Mouse (Mus musculus): Measurements from ENCODE around the gene Dnaic1. TPM values are rescaled to one million over a fixed set of nuclear protein-coding genes. Genes with fewer than 3 reads are reported as not detected.

The Dnaic1 gene
- polyA plus RNA-seq, 1 experiment from 2014 or later, result 3.5 TPM

DNA sequence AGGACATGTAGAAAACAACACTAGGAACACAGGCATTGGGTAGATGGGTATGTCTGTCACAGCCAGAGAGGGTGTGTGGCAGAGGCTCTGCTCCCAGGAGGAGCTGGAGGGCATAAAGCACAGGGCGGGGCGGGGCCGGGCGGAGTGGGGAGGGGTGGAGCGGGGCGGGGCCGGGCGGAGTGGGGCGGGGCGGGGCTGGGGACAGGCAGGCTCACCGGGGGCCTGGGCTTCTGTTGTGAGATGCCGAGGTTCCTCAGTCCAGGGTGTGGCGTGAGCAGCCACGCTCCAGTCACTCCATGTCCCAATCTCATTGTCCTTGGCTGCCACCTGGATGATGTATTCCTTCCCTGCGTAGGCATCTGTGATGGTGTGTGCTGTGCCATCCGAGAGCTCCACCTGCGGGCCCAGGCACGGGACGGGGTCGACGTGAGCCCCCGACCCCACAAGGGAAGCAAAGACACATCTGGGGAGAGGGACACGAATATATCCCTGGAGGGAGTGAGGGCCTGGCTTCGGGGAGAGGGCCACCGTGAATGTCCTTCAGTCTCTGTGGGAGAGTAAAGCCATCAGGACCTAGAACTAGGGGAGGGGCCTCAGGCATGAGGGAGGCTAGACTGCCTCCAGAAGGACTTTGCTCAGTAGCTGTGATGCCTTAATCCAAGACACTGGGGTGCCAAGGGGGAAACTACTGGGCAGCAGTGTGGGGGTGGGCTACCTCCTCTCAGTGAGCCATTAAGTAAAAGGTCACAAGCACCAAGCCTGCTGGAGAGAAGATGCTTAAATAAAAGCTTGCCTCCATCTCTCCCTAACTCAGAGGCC lies 89.2 kb downstream of the Dnaic1 start:
- no peak overlapping the region for H3K4me3 ChIP-seq
- H3K27ac ChIP-seq, result no peak overlapping the region
- no peak for ATAC-seq (replicated peaks)
- H3K36me3 ChIP-seq (replicated peaks), result no peaks in the 10 kb centered on the region; the same call in 1 of the 2 replicates
- H3K9ac ChIP-seq, result no peak overlapping the region
- no peaks in the 10 kb centered on the region for H3K9me3 ChIP-seq
- no peak overlapping the region for H3K4me2 ChIP-seq
- peaks cover 29% of the 10 kb centered on the region for H3K4me1 ChIP-seq
- H3K27me3 ChIP-seq (replicated peaks), result no peaks in the 10 kb centered on the region
- 30% methylated on average over 16 of the region's 25 CpGs for WGBS

DNA sequence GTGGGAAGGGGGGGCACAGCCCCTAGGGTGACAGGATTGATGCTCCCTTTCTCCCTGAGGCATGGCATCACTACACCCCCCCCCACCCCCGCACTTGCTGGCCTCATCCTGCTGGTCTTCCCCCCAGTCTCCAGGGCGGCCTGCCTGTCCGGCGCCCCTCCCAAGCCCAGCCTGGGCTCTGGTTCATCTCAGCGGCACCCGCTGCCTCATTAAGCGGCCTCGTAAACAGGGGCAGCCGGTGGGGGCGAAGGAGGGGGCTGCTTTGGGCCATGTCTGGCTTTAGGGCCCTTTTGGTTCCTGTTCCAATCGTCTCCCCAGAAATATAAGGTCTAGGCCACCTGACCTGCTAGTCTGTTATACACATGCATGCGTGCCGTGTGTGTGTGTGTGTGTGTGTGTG lies 90.0 kb downstream of the Dnaic1 start:
- no peak overlapping the region for H3K4me3 ChIP-seq
- peaks cover 28% of the 10 kb centered on the region for H3K4me1 ChIP-seq
- 45% methylated on average over 13 of the region's 13 CpGs for WGBS
- no peaks in the 10 kb centered on the region; the same call in 1 of the 2 replicates for H3K36me3 ChIP-seq (replicated peaks)
- no peaks in the 10 kb centered on the region for H3K9me3 ChIP-seq
- H3K9ac ChIP-seq, result no peak overlapping the region
- H3K4me2 ChIP-seq, result no peak overlapping the region
- ATAC-seq (replicated peaks), result no peak
- no peak overlapping the region for H3K27ac ChIP-seq
- H3K27me3 ChIP-seq (replicated peaks), result no peaks in the 10 kb centered on the region

DNA sequence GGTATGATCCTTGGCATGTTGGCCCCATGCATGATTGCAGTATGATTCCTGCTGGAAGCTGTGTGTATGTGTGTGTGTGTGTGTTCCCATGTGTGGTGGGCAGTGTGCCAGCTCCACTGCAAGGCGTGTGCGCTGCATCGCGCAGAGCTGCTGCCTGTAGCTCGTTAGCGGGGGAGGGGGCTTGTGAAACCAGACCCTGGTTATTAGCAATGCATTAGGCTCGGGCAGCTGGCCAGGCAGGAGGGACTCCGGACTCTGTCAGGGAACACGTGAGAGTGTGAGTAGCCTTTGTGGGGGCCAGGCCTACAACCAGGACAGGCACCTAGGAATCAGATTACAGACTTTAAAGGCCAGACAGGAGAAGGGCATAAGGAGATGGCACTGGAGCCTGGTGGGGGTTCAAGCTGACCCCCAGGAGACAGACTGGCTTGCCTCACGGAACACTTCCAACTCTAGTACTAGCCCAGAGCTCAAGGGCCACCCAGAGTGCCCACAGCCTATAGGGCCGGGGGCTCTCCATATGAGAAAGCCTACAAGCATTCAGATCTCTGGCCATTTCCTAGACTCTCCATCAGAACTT lies 91.4 kb downstream of the Dnaic1 start:
- WGBS, result 25% methylated on average over 11 of the region's 11 CpGs
- Histone ChIP-seq H3K9me3 (no peaks in the 10 kb centered on the region), H3K4me2 (no peak overlapping the region), H3K27ac (no peak overlapping the region), H3K36me3 (replicated peaks) (no peaks in the 10 kb centered on the region; the same call in 1 of the 2 replicates), H3K27me3 (replicated peaks) (no peaks in the 10 kb centered on the region), H3K9ac (no peak overlapping the region), H3K4me3 (no peak overlapping the region), H3K4me1 (peaks cover 39% of the 10 kb centered on the region)
- no peak for ATAC-seq (replicated peaks)

DNA sequence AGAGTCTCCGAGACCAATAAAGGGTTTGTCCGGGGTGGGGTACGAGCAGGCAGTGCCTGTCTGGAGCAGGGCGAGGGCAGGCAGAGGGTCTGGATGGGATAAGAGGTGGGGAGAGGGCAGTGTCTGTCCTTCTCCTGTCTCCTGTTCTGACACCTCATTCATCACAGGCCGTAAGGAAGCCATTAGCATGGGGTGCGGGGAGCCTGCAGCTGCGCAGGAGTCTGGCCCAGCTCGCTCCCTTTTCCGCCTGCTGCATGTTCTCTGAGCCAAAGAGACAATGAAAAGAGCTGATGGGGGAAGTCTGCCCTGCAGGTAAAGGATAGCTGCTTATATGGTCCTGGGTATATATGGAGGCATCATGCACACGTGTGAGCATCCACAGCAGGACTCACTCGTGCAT lies 93.1 kb downstream of the Dnaic1 start:
- H3K9ac ChIP-seq, result no peak overlapping the region
- ATAC-seq (replicated peaks), result no peak
- no peaks in the 10 kb centered on the region for H3K9me3 ChIP-seq
- whole genome bisulfite sequencing, result 84% methylated on average over 11 of the region's 11 CpGs
- no peak overlapping the region for H3K27ac ChIP-seq
- peaks cover 39% of the 10 kb centered on the region for H3K4me1 ChIP-seq
- H3K4me2 ChIP-seq, result no peak overlapping the region
- H3K27me3 ChIP-seq (replicated peaks), result no peaks in the 10 kb centered on the region
- no peaks in the 10 kb centered on the region for H3K36me3 ChIP-seq (replicated peaks)
- no peak overlapping the region for H3K4me3 ChIP-seq

DNA sequence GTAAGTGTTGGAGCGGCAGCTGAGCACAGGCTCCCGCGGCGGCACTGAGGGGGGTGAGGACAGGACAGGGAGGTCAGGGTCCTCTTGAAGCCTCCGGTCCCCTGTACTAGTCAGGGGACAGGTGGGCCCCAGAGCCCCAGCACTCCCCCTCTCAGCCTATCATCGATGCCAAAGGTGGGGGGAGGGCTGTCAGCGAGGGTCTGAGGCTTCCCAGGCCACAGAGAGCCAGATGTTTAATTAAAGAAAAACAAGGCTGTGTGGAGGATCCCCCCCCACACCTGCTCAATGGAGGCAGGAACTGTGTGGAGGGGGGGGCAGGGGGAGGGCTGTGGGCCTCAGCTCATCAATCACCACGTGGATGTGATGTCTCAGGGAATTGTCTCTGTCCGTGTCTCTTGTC lies 94.0 kb downstream of the Dnaic1 start:
- Histone ChIP-seq H3K27me3 (replicated peaks) (no peaks in the 10 kb centered on the region), H3K27ac (no peak overlapping the region), H3K4me3 (no peak overlapping the region), H3K9me3 (no peaks in the 10 kb centered on the region), H3K4me1 (peaks cover 38% of the 10 kb centered on the region), H3K9ac (no peak overlapping the region), H3K36me3 (replicated peaks) (no peaks in the 10 kb centered on the region), H3K4me2 (no peak overlapping the region)
- ATAC-seq (replicated peaks), result no peak
- 51% methylated on average over 9 of the region's 9 CpGs for WGBS

DNA sequence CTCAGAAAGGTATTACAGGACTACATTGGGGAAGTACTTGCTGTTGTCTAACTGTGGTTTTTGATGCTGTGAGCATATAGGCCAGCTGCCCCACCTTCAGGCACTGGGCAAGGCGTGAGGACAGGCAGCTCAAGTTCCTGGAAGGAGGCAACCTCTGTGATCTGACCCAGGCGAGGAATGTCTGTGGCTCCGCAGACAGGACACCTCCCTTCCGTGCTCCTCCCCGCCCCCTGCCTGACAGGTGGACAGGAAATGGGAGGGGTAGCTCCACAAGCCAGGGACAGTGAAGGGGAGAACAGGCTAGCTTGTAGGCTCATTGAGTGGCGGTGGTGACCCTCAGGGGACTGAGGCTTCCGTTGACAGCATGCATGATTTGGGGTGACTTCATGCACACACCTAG lies 95.0 kb downstream of the Dnaic1 start:
- WGBS, result 68% methylated on average over 7 of the region's 7 CpGs
- Histone ChIP-seq H3K9me3 (no peaks in the 10 kb centered on the region), H3K4me2 (no peak overlapping the region), H3K27ac (no peak overlapping the region), H3K36me3 (replicated peaks) (no peaks in the 10 kb centered on the region), H3K4me3 (no peak overlapping the region), H3K9ac (no peak overlapping the region), H3K27me3 (replicated peaks) (no peaks in the 10 kb centered on the region), H3K4me1 (peaks cover 29% of the 10 kb centered on the region)
- no peak for ATAC-seq (replicated peaks)

DNA sequence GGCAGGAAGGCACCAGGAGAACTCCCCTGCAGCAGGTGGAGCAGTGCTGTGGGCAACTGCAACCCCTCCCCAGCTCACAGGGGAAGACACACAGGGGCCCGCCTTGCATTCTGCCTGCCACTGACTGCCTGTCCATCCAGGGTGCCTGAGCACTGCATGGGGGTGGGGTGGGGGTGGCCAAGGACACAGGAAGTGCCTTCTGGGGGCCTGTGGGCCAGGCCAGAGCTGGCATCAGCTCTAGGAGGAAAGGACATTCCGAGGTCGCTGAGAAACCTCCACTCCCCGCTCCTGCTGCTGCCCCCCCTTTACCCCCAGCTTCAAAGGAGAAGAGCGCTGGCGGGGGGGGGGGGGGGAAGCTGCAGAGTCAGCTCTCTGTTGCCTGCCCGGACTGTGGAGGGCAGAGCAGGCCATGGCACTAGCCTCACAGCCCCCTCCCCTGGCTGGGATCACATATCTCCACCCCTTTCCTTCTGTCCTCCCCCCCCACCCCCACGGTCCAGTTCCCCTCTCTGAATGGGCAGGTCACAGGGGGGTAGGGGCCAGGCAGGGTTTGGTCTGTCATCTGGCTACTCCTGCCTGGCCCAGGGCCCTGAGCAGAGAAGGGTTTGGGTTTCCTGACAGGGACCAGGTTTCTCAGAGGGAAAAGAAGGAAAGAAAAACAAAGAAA lies 95.6 kb downstream of the Dnaic1 start:
- H3K4me3 ChIP-seq, result no peak overlapping the region
- H3K4me1 ChIP-seq, result peaks cover 27% of the 10 kb centered on the region
- H3K27me3 ChIP-seq (replicated peaks), result no peaks in the 10 kb centered on the region
- 6% methylated on average over 6 of the region's 8 CpGs for WGBS
- H3K36me3 ChIP-seq (replicated peaks), result no peaks in the 10 kb centered on the region
- H3K9me3 ChIP-seq, result no peaks in the 10 kb centered on the region
- no peak overlapping the region for H3K9ac ChIP-seq
- H3K4me2 ChIP-seq, result no peak overlapping the region
- no peak overlapping the region for H3K27ac ChIP-seq
- no peak for ATAC-seq (replicated peaks)

DNA sequence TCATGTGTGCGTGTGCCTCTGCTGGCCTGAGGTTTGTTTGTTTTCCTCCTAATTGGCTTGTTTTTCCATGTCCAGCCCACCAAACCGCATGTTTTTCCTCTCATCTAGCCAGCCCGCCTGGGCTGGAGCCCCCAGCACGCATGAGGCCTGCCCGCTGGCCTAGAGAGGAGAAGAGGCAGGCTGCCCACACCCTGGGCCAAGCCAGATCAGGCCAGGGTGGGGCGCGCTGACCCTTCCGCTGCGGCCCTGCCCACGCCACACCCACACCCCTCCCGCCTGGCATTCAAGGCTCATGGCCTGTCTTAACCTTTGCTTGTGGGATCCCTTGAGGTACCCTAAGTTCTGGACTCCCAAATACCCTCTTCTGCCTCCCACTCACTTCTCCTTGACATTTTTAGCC lies 97.1 kb downstream of the Dnaic1 start:
- Histone ChIP-seq H3K27me3 (replicated peaks) (no peaks in the 10 kb centered on the region), H3K4me1 (peaks cover 19% of the 10 kb centered on the region), H3K36me3 (replicated peaks) (no peaks in the 10 kb centered on the region), H3K9me3 (no peaks in the 10 kb centered on the region), H3K27ac (no peak overlapping the region), H3K4me3 (no peak overlapping the region), H3K9ac (no peak overlapping the region), H3K4me2 (no peak overlapping the region)
- ATAC-seq (replicated peaks), result no peak
- WGBS, result 79% methylated on average over 11 of the region's 11 CpGs

DNA sequence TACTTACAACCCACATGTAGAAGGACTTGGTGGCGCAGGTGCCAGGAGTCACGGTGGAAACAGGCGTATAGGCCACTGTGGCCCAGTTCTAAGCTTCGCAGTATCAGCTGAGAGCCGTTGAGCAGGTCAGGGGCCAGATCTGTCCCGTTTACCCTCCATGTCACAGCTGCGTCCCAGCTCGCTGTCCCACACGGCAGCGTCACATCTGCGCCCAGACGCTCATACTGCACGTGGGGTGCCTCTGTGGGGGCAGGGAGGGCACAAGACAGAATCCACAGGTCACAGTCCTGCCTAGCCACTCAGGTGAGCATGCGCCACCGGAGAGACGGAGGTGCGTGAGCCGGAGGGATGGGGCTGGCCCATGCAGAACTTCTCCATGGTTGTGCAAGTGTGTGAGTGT lies 101.3 kb downstream of the Dnaic1 start:
- H3K4me1 ChIP-seq, result peaks cover 39% of the 10 kb centered on the region
- 79% methylated on average over 18 of the region's 18 CpGs for WGBS
- no peak overlapping the region for H3K27ac ChIP-seq
- ATAC-seq (replicated peaks), result no peak
- H3K9ac ChIP-seq, result no peak overlapping the region
- H3K27me3 ChIP-seq (replicated peaks), result no peaks in the 10 kb centered on the region
- H3K36me3 ChIP-seq (replicated peaks), result no peaks in the 10 kb centered on the region
- no peaks in the 10 kb centered on the region for H3K9me3 ChIP-seq
- no peak overlapping the region for H3K4me2 ChIP-seq
- no peak overlapping the region for H3K4me3 ChIP-seq

DNA sequence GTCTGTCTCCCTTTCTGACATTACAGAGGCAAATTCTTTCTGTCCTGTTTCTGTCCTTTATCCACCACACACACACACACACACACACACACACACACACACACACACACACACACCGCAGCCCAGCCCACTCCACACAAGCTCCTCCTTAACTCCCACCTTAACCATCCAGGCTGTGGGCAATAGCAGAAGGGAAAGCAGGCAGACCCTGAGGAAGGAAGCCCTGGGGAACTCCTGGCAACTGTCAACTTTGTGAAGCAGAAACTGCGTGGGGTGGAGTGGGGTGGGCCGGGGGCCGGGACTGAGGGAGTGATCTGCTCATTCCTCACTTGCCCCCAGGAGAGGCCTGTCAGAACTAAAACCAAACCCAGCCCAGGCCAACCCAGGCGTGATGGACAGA lies 101.9 kb downstream of the Dnaic1 start:
- Histone ChIP-seq H3K4me3 (no peak overlapping the region), H3K4me2 (0 out of 2 replicates have a peak overlapping the region, but pooled peaks have one; percentile 1), H3K27ac (no peak overlapping the region), H3K36me3 (replicated peaks) (no peaks in the 10 kb centered on the region), H3K9me3 (no peaks in the 10 kb centered on the region), H3K27me3 (replicated peaks) (no peaks in the 10 kb centered on the region), H3K4me1 (peaks cover 45% of the 10 kb centered on the region), H3K9ac (peak overlapping the region; percentile 24; the same call in 1 of the 2 replicates)
- peak; percentile 15 for ATAC-seq (replicated peaks)
- WGBS, result 19% methylated on average over 5 of the region's 5 CpGs

DNA sequence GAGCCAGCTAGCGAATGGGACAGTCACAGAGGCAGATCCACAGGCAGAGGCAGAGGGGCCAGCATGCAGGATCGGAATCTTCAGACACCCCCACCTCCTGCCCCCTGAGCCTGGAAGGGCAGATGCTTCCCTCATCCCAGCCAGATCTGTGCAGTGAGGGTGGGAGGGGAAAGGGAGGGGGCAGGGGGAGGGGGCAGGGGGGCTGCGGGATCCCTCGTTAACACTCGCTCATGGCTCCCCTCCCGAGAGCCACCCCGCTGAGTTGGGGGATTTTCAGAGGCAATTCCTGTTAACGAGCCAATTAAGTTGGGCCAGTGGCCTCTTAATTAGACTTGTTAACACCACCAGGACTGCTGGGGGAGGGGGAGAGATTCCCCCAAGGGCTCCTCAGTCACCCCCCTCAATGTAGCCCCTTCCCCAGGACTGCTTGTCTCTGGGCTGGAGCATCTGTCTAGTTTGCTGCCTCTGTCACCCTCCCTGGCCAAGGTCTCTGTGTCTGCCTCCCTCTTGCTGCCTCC lies 102.4 kb downstream of the Dnaic1 start:
- Histone ChIP-seq H3K9ac (peak overlapping the region; percentile 24; the same call in 1 of the 2 replicates), H3K4me1 (peaks cover 51% of the 10 kb centered on the region), H3K4me2 (0 out of 2 replicates have a peak overlapping the region, but pooled peaks have one; percentile 1), H3K9me3 (no peaks in the 10 kb centered on the region), H3K27ac (peak overlapping the region; percentile 65), H3K4me3 (no peak overlapping the region), H3K27me3 (replicated peaks) (no peaks in the 10 kb centered on the region), H3K36me3 (replicated peaks) (no peaks in the 10 kb centered on the region)
- WGBS, result 8% methylated on average over 8 of the region's 8 CpGs
- peak; percentile 67 for ATAC-seq (replicated peaks)

DNA sequence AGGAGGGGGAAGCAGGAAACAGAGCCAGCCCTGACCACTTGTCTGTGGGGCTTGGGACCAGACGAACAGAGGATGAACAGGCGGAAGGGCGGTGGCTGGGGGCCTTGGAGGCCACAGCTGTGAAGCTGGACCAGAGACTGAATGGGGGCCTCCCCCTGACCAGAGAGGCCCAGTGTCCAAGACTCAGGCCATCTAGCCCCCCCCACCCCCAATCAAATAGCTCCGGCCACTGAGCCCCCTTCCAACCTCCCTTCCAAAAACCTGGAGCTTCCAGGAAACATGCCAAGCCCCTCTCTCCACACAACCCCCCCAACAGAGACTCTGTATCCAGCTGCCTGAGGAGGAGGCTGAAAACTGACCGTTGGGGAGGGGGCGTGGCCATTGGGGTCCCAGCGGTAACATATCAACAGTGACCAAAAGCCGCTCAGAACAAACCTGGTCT lies 103.0 kb downstream of the Dnaic1 start:
- H3K4me1 ChIP-seq, result peaks cover 56% of the 10 kb centered on the region
- 27% methylated on average over 8 of the region's 8 CpGs for WGBS
- H3K9ac ChIP-seq, result no peak overlapping the region
- H3K4me2 ChIP-seq, result 0 out of 2 replicates have a peak overlapping the region, but pooled peaks have one; percentile 1
- peak overlapping the region; percentile 65 for H3K27ac ChIP-seq
- no peaks in the 10 kb centered on the region for H3K27me3 ChIP-seq (replicated peaks)
- H3K36me3 ChIP-seq (replicated peaks), result no peaks in the 10 kb centered on the region
- ATAC-seq (replicated peaks), result no peak
- H3K9me3 ChIP-seq, result no peaks in the 10 kb centered on the region
- H3K4me3 ChIP-seq, result no peak overlapping the region
